Mouse (Mus musculus): Measurements from ENCODE around the gene Mta2.

DNA sequence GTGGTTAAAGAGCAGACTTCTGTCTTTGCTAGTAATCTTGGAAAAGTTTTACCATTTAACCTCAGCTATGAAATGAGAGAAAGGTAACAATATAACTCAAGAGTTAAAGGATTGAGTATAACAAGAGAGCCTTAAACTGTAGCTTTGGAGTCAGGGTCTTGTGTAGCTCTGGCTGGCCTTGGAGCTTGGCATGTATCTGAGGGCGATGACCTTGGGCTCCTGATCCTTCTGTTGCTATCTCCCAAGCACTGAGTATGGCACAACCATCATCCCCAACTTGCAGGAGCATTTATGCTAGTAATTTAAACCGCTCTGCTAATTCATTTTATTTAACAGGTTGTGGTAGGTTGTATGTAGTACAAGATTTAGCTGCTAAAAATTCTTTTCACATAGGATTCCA is 33.8 kb downstream of the Mta2 start:
- TF ChIP-seq CTCF (IDR thresholded peaks at IDR 0.05; ENCODE audit: low read depth, low read length) = no peak
- no peak for TF ChIP-seq POLR2A (IDR thresholded peaks at IDR 0.05; ENCODE audit: borderline replicate concordance, low read depth, low read length)
